Comparison of ENCODE assay signal across 12 mouse cellular contexts in genomic region chr6:89457601-89458000, GRCm38 (mm10).
"Had no signal": no experiment of that assay in that cellular context is flagged by ENCODE, and none has a peak within 500 bp of the region (broad histone marks: within the 10 kb centered on the region; RNA-seq: fewer than 3 reads in every experiment).

No protein-coding gene starts in this region.

- DNase-seq: kidney, adult 8-10 months; kidney, postnatal 10 days; kidney, postnatal 36 days; left cerebral cortex, postnatal 4 days; liver, postnatal 0 days; lung, embryonic 14.5 days; lung, postnatal 36 days; right cerebral cortex, adult 18-20 months; right cerebral cortex, postnatal 14 days; right cerebral cortex, postnatal 4 days; spleen, adult 18-20 months; thymus, postnatal 25 days had no signal
